Mouse (Mus musculus): ENCODE results near the gene Recql5. TPM values are rescaled to one million over a fixed set of nuclear protein-coding genes. Genes with fewer than 3 reads are reported as not detected.

The Recql5 gene
- polyA plus RNA-seq, 1 experiment from 2014 or later, result 25.0 TPM

DNA sequence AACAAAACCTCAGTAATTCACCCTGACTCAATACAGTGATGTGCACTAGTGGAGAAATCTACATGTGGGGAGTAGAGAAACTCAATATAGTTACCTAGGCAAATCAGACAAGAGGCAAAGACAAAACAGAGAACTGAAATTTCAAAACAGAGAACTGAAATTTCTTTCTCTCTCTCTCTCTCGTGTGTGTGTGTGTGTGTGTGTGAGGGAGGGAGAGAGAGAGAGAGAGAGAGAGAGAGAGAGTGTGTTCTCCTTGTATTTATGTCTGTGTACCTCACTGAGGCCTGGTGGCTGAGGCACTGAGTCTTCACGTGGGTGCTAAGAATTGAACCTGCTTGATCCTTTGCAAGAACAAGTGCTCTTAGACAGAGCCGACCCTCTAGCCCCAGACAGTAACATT, 3.5 kb downstream of the Recql5 start:
- H3K4me1 ChIP-seq (replicated peaks), result peaks cover 26% of the 10 kb centered on the region
- 84% methylated on average over 2 of the region's 3 CpGs for WGBS
- no peaks in the 10 kb centered on the region for H3K9me3 ChIP-seq
- H3K9ac ChIP-seq, result no peak overlapping the region
- H3K27me3 ChIP-seq, result no peaks in the 10 kb centered on the region
- no peak for ATAC-seq (ENCODE audit: low FRiP score)
- H3K4me3 ChIP-seq, result no peak overlapping the region
- peaks cover 33% of the 10 kb centered on the region for H3K36me3 ChIP-seq
- H3K4me2 ChIP-seq, result no peak overlapping the region
- no peak overlapping the region for H3K27ac ChIP-seq

DNA sequence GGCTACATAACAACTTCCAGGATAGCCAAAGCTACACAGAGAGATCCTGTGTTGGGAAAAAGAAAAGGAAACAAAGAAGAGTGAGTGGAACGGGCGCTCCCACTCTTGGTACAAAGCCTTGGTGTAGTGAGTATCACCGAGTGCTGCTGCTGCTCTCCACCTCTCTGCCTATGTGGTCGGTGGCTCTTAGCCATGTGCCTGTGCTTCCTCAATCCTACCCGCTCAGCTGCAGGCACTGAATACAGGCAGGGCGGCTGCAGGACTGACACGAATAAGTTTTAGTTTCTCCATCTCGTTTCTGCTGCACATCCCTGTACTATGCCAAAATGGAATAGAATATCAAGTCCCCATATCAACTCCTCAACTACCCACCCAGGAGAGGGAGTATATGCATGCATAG, 4.2 kb downstream of the Recql5 start:
- no peak for ATAC-seq (ENCODE audit: low FRiP score)
- Histone ChIP-seq H3K9me3 (no peaks in the 10 kb centered on the region), H3K27ac (no peak overlapping the region), H3K4me2 (no peak overlapping the region), H3K9ac (no peak overlapping the region), H3K27me3 (no peaks in the 10 kb centered on the region), H3K36me3 (peaks cover 40% of the 10 kb centered on the region), H3K4me3 (no peak overlapping the region), H3K4me1 (replicated peaks) (peaks cover 18% of the 10 kb centered on the region)
- WGBS, result 88% methylated on average over 8 of the region's 8 CpGs

DNA sequence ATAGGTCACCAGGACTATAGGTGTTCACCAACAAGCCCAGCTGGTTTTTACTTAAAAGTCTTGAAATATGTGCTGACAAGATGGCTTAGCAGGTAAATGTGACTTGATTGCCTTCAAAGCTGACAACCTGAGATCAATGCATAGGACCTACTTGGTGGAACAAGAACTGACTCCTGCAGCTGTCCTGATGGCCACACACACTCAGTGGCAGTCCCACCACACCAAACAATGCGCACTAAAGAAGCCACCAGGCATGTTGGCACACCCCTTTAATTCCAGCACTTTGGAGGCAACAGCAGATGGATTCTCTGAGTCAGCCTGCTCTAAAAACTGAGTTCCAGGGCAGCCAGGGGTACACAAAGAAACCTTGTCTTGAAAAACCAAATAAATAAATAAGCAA, 11.3 kb downstream of the Recql5 start:
- Histone ChIP-seq H3K36me3 (peaks cover 54% of the 10 kb centered on the region), H3K4me2 (no peak overlapping the region), H3K9ac (no peak overlapping the region), H3K4me3 (no peak overlapping the region), H3K27ac (no peak overlapping the region), H3K9me3 (no peaks in the 10 kb centered on the region), H3K4me1 (replicated peaks) (no peaks in the 10 kb centered on the region), H3K27me3 (no peaks in the 10 kb centered on the region)
- no peak for ATAC-seq (ENCODE audit: low FRiP score)
- 100% methylated on average over 1 of the region's 1 CpGs for WGBS

DNA sequence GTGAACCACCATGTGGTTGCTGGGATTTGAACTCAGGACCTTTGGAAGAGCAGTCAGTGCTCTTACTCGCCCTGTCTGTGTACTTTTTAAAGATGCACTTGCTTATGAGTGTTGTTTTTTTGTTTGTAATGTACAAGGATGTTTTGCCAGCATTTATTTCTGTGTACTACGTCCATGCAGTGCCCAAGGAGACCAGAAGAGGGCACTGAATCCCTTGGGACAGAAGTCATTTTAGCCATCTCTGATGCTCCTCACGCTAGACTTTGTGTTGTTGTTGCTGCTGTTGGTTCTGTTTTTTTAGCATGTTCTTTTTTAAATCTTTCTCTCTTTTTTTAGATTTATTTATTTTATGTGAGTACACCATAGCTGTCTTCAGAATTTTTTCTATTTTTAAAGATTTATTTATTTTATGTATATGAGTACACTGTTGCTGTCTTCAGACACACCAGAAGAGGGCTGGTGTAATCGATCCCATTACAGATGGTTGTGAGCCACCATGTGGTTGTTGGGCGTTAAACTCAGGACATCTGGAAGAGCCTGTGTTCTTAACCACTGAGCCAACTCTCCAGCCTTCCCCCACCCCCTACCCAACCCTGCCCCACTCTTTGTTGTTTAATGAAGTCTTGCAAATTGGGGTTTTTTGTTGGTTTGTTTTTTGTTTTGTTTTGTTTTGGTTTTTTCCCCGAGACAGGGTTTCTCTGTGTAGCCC, 13.0 kb downstream of the Recql5 start:
- WGBS, result 50% methylated on average over 6 of the region's 6 CpGs
- H3K4me1 ChIP-seq (replicated peaks), result no peaks in the 10 kb centered on the region
- no peaks in the 10 kb centered on the region for H3K27me3 ChIP-seq
- ATAC-seq (ENCODE audit: low FRiP score), result no peak
- peaks cover 64% of the 10 kb centered on the region for H3K36me3 ChIP-seq
- no peak overlapping the region for H3K4me2 ChIP-seq
- H3K9me3 ChIP-seq, result no peaks in the 10 kb centered on the region
- no peak overlapping the region for H3K27ac ChIP-seq
- H3K9ac ChIP-seq, result no peak overlapping the region
- H3K4me3 ChIP-seq, result no peak overlapping the region

DNA sequence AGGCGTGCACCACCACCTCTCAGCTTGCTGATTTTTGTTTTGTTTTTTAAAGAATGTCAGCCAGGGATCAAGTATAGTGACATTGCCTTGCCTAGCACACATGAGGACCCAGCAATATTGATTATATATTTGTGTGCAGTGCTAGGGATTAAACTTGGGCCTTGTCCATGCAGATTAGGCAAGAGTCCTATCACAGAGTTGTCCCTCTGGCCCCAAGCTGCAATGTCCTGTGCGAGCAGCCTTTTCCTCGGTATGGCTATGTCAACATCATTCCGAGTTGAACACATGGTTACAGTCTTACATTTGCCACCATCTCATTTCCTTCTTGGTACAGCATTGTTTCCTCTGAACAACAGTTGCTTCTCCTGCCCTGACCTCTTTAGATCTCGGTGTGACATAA, 14.2 kb downstream of the Recql5 start:
- Histone ChIP-seq H3K36me3 (peaks cover 64% of the 10 kb centered on the region), H3K27ac (no peak overlapping the region), H3K4me1 (replicated peaks) (no peaks in the 10 kb centered on the region), H3K9ac (no peak overlapping the region), H3K9me3 (no peaks in the 10 kb centered on the region), H3K27me3 (no peaks in the 10 kb centered on the region), H3K4me2 (no peak overlapping the region), H3K4me3 (no peak overlapping the region)
- no peak for ATAC-seq (ENCODE audit: low FRiP score)
- WGBS, result 89% methylated on average over 5 of the region's 5 CpGs

GRCm38 (mm10) chr11:115918637-115919036, 14.6 kb downstream of the Recql5 start:
- 88% methylated on average over 5 of the region's 5 CpGs for WGBS
- H3K4me2 ChIP-seq, result no peak overlapping the region

DNA sequence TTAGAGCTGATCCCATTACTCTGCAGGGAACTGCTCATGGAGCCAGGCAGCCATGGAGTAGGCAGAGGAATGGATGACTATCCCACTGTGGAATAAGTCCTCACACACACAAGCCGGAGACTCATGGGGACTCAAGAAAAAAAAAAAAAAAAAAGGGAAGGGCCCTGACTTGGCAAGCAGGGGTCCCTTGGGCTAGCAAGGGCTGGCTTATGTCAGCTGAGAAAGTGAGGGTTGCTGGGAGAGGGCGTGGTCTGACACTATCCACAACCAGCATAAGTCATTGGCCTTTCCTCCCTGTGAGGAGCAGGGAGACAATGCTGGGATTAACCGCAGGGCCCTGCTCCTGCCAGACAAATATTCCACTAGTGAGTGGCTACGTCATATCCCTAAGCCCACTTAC, 16.7 kb downstream of the Recql5 start:
- H3K27ac ChIP-seq, result no peak overlapping the region
- no peak overlapping the region for H3K9ac ChIP-seq
- H3K4me2 ChIP-seq, result no peak overlapping the region
- no peak overlapping the region for H3K4me3 ChIP-seq
- no peaks in the 10 kb centered on the region for H3K27me3 ChIP-seq
- H3K9me3 ChIP-seq, result no peaks in the 10 kb centered on the region
- WGBS, result 95% methylated on average over 4 of the region's 4 CpGs
- ATAC-seq (ENCODE audit: low FRiP score), result no peak
- peaks cover 67% of the 10 kb centered on the region for H3K36me3 ChIP-seq
- no peaks in the 10 kb centered on the region for H3K4me1 ChIP-seq (replicated peaks)

More at GRCm38 (mm10) chr11:115918637-115919036, 14.6 kb downstream of the Recql5 start:
- Histone ChIP-seq H3K27ac (no peak overlapping the region), H3K27me3 (no peaks in the 10 kb centered on the region), H3K4me3 (no peak overlapping the region), H3K36me3 (peaks cover 64% of the 10 kb centered on the region), H3K4me1 (replicated peaks) (no peaks in the 10 kb centered on the region), H3K9me3 (no peaks in the 10 kb centered on the region), H3K9ac (no peak overlapping the region)
- ATAC-seq (ENCODE audit: low FRiP score), result no peak

DNA sequence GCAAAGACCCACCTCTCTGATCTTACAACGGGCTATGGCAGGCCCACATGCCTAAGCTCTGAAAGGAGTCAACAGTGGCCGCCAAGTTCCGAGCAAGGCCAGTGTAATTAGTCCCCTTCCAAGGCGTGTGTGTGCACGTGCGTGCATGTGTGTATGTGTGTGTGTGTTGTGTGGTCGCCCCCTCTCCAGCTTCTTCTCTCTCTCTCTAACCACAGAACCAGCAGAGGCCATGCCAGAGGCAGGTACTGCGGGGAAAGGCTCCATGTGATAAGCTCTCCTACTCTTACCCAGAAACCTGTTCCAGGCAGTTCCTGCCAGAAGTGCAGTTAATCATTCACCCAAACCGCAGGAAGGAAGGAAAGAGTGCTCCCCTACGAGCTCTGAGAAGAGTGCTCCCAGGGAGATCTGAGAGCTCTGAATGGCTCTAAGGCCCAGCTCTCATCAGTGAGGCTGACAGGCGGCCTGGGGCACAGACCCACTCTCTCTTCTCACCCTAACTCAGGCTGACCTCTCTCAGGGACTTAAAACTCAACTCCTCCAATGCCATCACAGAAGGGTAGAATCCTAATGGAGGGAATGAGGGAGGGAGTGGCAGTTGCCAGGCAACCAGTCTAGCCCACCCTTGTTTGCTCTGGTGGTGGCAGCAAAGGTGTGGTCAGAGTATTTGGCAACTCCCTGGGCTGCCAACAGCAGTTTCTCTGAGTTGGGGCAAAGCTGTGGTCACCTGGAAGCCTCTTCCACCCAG, 21.5 kb downstream of the Recql5 start, which contains the start of gene Smim6:
Gene Smim6 (plus strand): TSS at position 386 of the 745 bp plus-strand sequence.
- H3K27ac ChIP-seq, result no peak within 1 kb of the TSS
- no peaks in the 10 kb centered on the region for H3K4me1 ChIP-seq (replicated peaks)
- WGBS, result 82% methylated on average over 11 of the region's 11 CpGs
- H3K9ac ChIP-seq, result no peak within 1 kb of the TSS
- peaks cover 64% of the 10 kb centered on the region for H3K36me3 ChIP-seq
- H3K4me2 ChIP-seq, result no peak within 1 kb of the TSS
- H3K9me3 ChIP-seq, result no peaks in the 10 kb centered on the region
- no peak within 1 kb of the TSS for H3K4me3 ChIP-seq
- no peak for ATAC-seq (ENCODE audit: low FRiP score)
- no peaks in the 10 kb centered on the region for H3K27me3 ChIP-seq

DNA sequence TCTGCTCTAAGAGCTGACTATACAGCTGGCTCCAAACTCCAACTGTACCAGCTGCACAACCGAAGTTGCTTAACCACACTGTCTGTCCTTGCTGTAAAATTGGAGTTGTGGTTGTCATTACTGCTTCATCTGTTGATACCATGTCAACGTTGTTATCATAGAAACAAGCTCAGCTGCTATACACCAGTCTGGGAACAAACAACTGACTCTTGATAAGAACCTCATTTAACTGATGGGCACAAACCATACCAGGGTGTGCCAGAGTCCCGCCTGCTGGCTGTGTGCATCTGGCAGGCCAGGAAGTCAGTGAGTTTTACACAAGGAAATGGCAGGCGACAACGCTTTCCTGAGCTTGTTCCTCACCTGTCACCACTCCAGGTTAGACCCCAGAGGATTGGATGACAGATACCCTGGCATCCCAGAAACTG, 22.1 kb downstream of the Recql5 start:
- Histone ChIP-seq H3K4me1 (replicated peaks) (no peaks in the 10 kb centered on the region), H3K27ac (no peak overlapping the region), H3K9ac (no peak overlapping the region), H3K4me2 (no peak overlapping the region), H3K9me3 (no peaks in the 10 kb centered on the region), H3K4me3 (no peak overlapping the region), H3K27me3 (no peaks in the 10 kb centered on the region), H3K36me3 (peaks cover 62% of the 10 kb centered on the region)
- ATAC-seq (ENCODE audit: low FRiP score), result no peak
- 97% methylated on average over 5 of the region's 5 CpGs for WGBS

DNA sequence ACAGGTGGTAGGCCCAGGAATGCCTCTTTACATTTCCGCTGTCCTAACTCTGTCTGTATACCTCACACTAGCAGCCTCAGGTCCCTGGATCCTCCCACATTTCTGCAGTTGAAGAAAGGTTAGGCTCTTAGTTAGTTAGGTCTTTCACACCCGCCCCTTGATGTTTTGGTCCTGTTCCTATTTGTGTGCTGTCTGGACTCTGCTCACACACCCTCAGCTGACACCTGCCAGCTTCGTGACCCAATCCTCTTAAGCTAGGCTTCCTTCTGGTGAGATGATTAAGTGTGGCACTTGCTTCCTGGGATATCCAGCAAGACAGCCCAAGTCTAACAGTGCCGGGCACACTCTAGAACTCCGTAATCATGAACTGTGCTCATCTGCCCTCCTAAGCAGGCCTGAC, 26.8 kb downstream of the Recql5 start:
- Histone ChIP-seq H3K4me3 (no peak overlapping the region), H3K4me1 (replicated peaks) (peaks cover 29% of the 10 kb centered on the region), H3K27me3 (no peaks in the 10 kb centered on the region), H3K27ac (no peak overlapping the region), H3K9ac (no peak overlapping the region), H3K36me3 (peaks cover 28% of the 10 kb centered on the region), H3K4me2 (no peak overlapping the region), H3K9me3 (no peaks in the 10 kb centered on the region)
- ATAC-seq (ENCODE audit: low FRiP score), result no peak
- WGBS, result 96% methylated on average over 5 of the region's 5 CpGs

DNA sequence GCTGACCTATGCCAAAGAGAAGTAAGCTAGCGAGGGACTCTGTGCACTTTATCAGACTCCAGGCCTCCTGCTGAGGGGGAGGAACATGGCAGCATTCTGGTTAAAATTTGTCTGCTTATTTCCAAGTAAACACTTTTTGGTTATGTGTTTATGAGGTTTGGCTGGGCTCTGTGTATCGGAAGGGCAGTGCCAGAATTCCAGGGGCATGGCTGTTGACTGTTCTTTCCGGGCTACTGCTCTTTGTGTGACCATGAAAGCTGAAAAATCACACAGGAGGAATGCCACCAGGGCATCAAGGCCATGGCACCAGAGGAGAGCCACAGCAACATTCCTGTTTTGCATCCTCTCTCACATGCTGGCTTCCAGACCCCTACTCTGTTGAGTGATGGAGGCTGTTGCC, 27.2 kb downstream of the Recql5 start:
- Histone ChIP-seq H3K27ac (no peak overlapping the region), H3K9me3 (no peaks in the 10 kb centered on the region), H3K4me1 (replicated peaks) (peaks cover 29% of the 10 kb centered on the region), H3K4me2 (no peak overlapping the region), H3K27me3 (no peaks in the 10 kb centered on the region), H3K9ac (0 out of 2 replicates have a peak overlapping the region, but pooled peaks have one; percentile 35), H3K36me3 (peaks cover 24% of the 10 kb centered on the region), H3K4me3 (no peak overlapping the region)
- ATAC-seq (ENCODE audit: low FRiP score), result no peak
- 80% methylated on average over 3 of the region's 3 CpGs for WGBS

DNA sequence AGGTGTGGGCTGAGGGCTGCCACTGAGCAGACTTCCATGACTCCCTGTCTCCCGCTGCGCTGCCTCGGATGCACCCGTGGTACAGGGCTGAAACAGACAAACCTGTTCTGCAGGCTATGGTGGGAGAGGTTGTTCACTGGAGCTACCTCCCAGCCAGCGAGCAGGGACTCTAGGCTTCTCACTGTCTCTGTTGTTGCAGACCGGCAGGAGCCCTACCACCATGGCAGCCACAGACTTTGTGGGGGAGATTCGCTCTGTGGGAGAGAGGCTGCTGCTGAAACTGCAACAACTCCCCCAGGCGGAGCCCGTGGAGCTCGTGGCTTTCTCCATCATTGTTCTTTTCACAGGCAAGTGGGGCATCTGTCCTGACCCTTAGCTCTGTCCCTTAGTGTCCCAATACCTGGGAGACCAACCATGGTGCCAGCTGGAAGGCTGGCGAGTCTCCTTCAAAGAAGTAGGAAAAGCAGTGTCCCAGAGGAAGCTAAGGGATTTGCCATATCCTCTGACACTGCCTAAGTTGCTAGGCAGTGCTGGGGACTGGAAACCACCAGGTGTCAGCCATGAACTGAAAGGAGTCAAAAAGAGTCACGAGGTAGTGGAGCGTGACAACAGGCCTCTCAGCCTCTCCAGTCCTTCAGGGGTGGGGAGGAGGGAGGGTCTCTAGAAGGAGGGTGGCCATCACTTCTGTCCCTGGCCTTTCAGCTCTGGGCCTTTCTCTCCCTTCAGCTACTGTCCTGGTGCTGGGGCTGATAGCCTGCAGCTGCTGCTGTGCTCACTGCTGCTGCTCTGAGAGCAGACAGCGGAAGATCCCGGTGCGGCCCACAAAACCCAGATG, 28.1 kb downstream of the Recql5 start:
- Histone ChIP-seq H3K4me1 (replicated peaks) (peaks cover 34% of the 10 kb centered on the region), H3K9ac (0 out of 2 replicates have a peak overlapping the region, but pooled peaks have one; percentile 35)
- ATAC-seq (ENCODE audit: low FRiP score), result no peak

More for the DNA sequence above, 28.1 kb downstream of the Recql5 start:
- Histone ChIP-seq H3K27me3 (no peaks in the 10 kb centered on the region), H3K4me3 (no peak overlapping the region), H3K4me2 (no peak overlapping the region), H3K9me3 (no peaks in the 10 kb centered on the region), H3K36me3 (peaks cover 21% of the 10 kb centered on the region), H3K27ac (no peak overlapping the region)
- 51% methylated on average over 16 of the region's 16 CpGs for WGBS
